Mouse (Mus musculus) neutrophil, adult 65 days (primary cell): ENCODE data around the gene Fiz1. TPM values are rescaled to one million over a fixed set of nuclear protein-coding genes. Genes with fewer than 3 reads are reported as not detected.

Experiments
- total RNA-seq: library from RNA; stranded (reverse); gene quantifications from 2 replicates; pipeline ENCODE4 v1.2.4, GENCODE M21; 2023

Fiz1 gene
- 26.5 and 31.4 TPM in 2 replicates for total RNA-seq

GRCm38 (mm10) chr7:5014251-5015117 is at the start of gene Fiz1, which contains the start of gene Zfp524:
Gene Fiz1 (minus strand): TSS chr7:5014697.
Gene Zfp524 (plus strand): TSS chr7:5014415.

DNA sequence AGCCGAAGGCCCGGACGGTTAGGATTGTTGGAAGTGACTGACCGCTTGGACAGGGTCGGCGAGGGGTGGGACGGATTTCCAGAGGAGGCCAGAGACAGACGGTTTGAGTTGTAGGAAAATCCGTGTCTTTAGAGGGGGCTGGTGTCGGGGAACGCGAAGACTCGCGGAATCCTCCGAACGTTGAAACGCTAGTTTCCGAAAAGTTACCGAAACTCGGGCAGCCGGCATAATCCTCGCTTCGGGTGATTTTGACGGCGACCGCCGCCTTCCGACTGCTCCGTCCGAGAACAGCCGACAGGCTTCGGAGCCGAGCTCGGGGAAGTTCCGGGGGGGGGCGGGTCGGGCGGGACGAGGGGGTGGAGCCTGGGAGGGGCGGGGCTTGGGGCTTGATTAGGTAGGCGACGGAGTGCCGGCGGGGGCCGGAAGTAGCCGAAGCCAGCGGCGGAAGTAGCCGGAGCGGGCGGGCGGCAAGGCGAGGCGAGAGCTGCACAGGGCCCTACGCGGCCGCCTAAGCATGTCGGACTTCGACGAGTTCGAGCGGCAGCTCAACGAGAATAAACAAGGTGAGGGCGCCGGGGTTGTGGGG is 47.4 kb upstream of the Fiz1 start, which contains the start of gene U2af2:
U2af2 (plus strand) TSS at position 370 of the 586 bp plus-strand sequence.

DNA sequence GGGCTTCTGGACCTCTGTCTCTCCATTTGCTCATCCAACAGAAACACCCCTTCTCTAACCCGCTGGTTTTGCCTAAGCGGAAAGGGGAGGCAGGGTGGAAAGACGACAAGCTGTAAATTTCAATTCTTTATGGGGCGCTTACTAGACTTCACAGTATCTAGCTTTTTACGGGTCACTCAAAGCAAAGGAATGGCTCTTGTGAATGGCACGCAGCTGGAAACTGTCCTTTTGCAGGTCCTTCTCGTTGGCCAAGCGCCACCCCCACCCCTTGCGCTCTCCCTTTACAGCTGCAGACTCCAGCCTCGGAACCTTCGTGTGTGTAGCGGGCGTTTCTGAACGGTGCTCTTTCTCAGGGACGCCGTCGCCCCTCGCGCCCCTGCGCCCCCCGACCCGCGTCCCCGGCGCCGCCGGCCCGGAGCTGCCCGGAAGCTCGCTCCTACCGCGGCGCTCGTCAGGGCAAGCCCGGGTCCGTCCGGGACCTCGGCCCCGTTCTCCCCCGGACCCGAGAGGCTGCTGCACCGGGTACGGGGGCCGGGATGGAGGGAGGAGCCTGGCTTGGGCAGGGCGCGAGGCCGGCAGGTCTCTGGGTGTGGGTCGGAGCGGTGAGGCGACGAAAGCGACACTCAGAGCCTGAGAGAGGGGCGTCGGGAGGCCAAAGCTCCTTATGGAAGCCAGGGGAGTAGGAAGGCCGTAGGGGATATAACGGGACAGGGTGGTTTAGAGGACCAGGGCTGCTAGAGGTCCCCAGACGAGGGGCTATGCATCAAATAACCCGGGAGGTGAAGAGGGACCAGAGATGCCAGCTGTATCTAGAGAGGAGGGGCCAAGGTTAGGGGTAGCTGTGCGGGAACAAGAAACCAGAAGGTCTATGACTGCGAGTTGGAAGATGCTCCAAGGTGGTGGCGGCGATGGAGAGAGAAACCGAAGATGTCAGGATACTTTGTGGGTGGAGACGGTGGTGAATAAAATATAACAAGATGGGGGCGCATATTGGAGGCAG is 37.0 kb upstream of the Fiz1 start, which contains the start of gene Zfp580:
Zfp580 (plus strand) TSS at position 346 of the 1,000 bp plus-strand sequence.

DNA sequence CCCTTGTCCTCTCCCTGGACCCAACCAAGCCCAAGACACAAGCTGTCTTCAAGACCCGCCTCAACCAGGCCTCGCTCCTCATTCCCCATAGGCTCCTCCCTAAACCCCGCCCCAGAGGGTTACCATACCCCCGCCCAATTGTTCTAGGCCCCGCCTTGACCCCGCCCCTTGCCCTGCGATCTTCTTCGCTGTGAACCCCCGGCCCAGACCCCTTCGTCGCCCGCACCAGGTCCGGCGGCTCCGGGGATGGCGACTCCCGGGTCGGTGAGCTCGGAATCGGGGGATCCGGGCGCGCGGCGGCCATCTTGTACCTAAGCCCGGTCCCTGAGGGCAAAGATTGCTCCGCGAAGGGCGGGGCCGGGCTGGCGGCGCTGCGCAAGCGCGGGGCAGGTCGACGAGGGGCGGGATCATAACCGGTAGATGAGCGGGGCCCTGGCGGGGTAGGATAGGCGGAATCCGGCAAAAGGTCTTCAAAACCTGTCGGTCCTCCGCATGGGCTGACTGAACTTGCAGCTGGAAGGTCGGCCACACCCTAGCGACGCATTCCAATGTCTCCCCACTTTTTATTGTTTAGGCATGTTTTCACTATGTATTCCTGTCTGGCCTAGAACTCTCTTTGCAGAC is 23.7 kb upstream of the Fiz1 start, which contains the start of gene Zfp784:
Zfp784 (minus strand) TSS at position 338 of the 624 bp plus-strand sequence.

DNA sequence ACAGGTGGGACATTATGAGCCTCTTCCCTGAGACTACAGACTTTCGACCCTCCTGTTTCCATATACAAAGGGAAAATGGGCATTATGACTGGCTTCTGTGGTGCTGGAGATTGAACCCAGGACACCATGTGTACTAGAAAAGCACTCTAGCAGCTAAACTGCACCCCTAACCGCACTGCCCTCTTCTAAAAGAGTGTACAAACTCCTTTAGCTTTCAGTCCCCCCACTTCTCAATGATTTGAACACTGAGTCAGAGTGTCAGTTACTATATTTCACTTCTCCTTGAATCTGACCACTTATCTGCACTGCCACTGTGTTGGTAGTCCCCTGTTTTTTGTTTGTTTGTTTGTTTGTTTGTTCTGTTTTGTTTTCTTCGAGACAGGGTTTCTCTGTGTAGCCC is 19.3 kb upstream of the Fiz1 start, which contains the start of gene 4632433K11Rik:
4632433K11Rik (plus strand) TSS at position 301 of the 400 bp plus-strand sequence.

DNA sequence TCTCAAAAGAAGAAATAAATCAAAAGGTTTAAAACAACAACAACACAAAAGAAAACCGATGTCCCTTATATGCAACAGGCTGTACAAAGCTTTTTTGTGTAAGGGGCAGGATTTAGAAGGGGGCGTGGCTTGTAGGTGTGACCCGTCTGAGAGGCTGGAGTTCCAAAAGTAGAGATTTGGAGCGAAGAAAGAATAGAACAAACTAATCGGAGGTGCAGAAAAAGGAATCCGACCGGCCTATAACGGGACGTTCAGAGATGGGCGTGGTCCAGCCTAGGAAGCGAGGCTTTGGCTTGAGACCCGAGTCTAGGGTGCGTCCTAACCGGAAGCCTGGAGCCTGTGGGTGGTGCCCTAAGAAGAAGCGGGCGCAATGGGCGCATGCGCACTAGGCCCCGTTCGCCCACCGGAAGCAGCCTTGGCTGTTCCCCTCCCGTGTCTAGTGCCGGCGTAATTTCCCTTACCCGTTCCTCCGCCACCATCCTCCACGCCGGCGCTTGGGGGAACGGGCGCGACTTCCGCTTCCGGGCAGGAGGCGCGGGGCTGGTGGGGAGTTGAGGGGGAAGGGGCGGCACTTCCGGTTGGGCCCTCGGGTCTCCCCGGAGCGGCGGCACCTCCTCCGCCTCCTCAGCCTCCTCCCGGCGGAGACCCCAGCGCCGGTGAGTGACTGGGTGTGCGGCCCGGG is 5.6 kb upstream of the Fiz1 start, which contains the start of the genes Zfp865 and Ccdc106:
Zfp865 (plus strand) TSS at position 377 of the 682 bp plus-strand sequence.
Ccdc106 (plus strand) TSS at position 554 of the 682 bp plus-strand sequence.

GRCm38 (mm10) chr7:5015118-5016001 is 863 bp upstream of the Fiz1 start, which contains the start of gene Gm44973:
Gene Gm44973 (plus strand): TSS chr7:5015496.

GRCm38 (mm10) chr7:4996003-4996895 is 18.2 kb downstream of the Fiz1 start, which contains the start of gene Zfp579:
Gene Zfp579 (minus strand): TSS chr7:4996158.

DNA sequence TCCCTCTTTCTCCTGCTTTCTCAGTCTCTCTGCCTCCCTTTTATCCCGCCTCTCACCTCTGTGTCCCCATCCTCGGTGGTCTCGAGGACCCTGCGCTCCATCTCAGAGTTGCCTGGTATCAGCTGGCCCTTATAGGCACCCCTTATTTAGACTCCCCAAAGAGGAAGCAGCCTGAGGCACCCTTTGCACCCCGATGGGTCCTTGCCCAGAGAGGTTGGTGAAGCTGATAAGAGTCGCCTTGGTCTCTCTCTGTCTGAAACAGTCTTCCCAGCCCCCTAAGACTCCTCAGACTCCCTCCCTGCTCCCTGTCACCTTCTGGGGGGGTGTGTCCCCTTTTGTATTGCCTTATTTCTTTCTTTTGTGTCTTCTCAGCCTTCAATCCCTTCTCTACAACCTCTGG is 43.4 kb downstream of the Fiz1 start, which contains the start of gene Sbk3:
Sbk3 (minus strand) TSS at position 101 of the 400 bp plus-strand sequence.

GRCm38 (mm10) chr7:4964272-4964671 is 50.2 kb downstream of the Fiz1 start, which contains the start of gene Sbk2:
Gene Sbk2 (minus strand): TSS chr7:4964406.

Other genes starting within 250 kb of the Fiz1 start
- gene Fam71e2, start 243.4 kb downstream of the Fiz1 start, total RNA-seq = not detected in 2 replicates
- gene Il11, start 231.8 kb downstream of the Fiz1 start, total RNA-seq = not detected in 2 replicates
- gene Tmem190, start 231.8 kb downstream of the Fiz1 start, total RNA-seq = not detected in 2 replicates
- 0.95 and 2.3 TPM in 2 replicates for gene Tmem238, start 225.0 kb downstream of the Fiz1 start, total RNA-seq
- gene Rpl28, start 221.8 kb downstream of the Fiz1 start, total RNA-seq = 636 and 649 TPM in 2 replicates
- gene Ube2s, start 202.1 kb downstream of the Fiz1 start, total RNA-seq = 188 and 216 TPM in 2 replicates
- gene Shisa7, start 170.0 kb downstream of the Fiz1 start, total RNA-seq = 1.0 TPM in 1 of 2 replicates, not detected in the other
- gene Isoc2b, start 144.4 kb downstream of the Fiz1 start, total RNA-seq = 4.1 and 4.4 TPM in 2 replicates
- 6.0 and 6.2 TPM in 2 replicates for gene Isoc2a, start 137.5 kb downstream of the Fiz1 start, total RNA-seq
- not detected in 2 replicates for gene Gm36210, start 108.2 kb downstream of the Fiz1 start, total RNA-seq
- gene Zfp628, start 99.5 kb downstream of the Fiz1 start, total RNA-seq = 13.2 and 16.2 TPM in 2 replicates
- gene Nat14, start 92.7 kb downstream of the Fiz1 start, total RNA-seq = 1.7 and 1.9 TPM in 2 replicates
- 0.44 TPM in 1 of 2 replicates, not detected in the other for gene Ssc5d, start 88.9 kb downstream of the Fiz1 start, total RNA-seq
- not detected in 2 replicates for gene Sbk2, start 50.3 kb downstream of the Fiz1 start, total RNA-seq
- gene Sbk3, start 43.5 kb downstream of the Fiz1 start, total RNA-seq = not detected in 2 replicates
- gene Zfp579, start 18.5 kb downstream of the Fiz1 start, total RNA-seq = 3.4 and 6.0 TPM in 2 replicates
- gene Zfp524, start 282 bp downstream of the Fiz1 start, total RNA-seq = 11.9 and 12.6 TPM in 2 replicates
- gene Gm44973, start 799 bp upstream of the Fiz1 start, total RNA-seq = not detected in 2 replicates
- gene Zfp865, start 5.7 kb upstream of the Fiz1 start, total RNA-seq = 38.0 and 47.1 TPM in 2 replicates
- 0.29 and 0.98 TPM in 2 replicates for gene Ccdc106, start 5.9 kb upstream of the Fiz1 start, total RNA-seq
- 0.98 TPM in 1 of 2 replicates, not detected in the other for gene 4632433K11Rik, start 19.4 kb upstream of the Fiz1 start, total RNA-seq
- gene Zfp784, start 23.7 kb upstream of the Fiz1 start, total RNA-seq = 2.0 and 2.2 TPM in 2 replicates
- gene Zfp580, start 36.8 kb upstream of the Fiz1 start, total RNA-seq = 0.98 and 1.2 TPM in 2 replicates
- gene U2af2, start 47.4 kb upstream of the Fiz1 start, total RNA-seq = 219 and 291 TPM in 2 replicates
- 143 and 147 TPM in 2 replicates for gene Epn1, start 65.5 kb upstream of the Fiz1 start, total RNA-seq
- gene Rfpl4, start 102.3 kb upstream of the Fiz1 start, total RNA-seq = not detected in 2 replicates
- gene Rasl2-9, start 111.3 kb upstream of the Fiz1 start, total RNA-seq = 0.41 TPM in 1 of 2 replicates, not detected in the other
- gene Vmn1r55, start 135.0 kb upstream of the Fiz1 start, total RNA-seq = not detected in 2 replicates
- gene Vmn1r56, start 182.1 kb upstream of the Fiz1 start, total RNA-seq = not detected in 2 replicates
- not detected in 2 replicates for gene Vmn1r57, start 203.8 kb upstream of the Fiz1 start, total RNA-seq